Comparison of ENCODE assay signal across 8 mouse cellular contexts in the genomic region with DNA sequence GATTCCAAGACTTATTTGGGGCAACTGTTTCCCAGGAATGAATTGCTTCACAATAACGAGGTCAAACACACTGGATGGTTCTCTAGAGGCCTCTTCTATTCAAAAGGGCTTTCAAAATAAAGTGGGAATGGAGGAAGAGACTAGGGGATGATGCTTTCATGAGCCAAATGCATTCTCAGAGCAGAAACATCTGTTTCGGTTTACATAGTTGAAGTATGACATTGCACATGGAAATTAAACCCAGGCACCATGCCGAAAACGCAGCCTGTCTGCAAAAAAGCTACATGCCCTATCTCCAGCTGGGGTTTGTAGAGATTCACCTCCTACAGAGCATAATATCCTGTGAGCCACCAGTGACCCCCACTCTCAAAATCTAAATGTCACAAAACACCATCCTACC. TPM values are rescaled to one million over a fixed set of nuclear protein-coding genes. Genes with fewer than 3 reads are reported as not detected.
DNase-seq lines count a peak whose midpoint lies in the region; ATAC-seq and TF ChIP-seq lines count a peak whose summit lies in the region.

No protein-coding gene starts in this region.

- H3K4me2 ChIP-seq in heart, embryonic 12.5 days: no peak overlapping the region
- H3K4me2 ChIP-seq in limb, embryonic 13.5 days (replicated peaks): peak overlapping the region; percentile 25; the same call in 1 of the 2 replicates
- no peak overlapping the region for H3K4me2 ChIP-seq in midbrain, embryonic 15.5 days

- no peaks in the 10 kb centered on the region for H3K27me3 ChIP-seq in heart, embryonic 12.5 days (replicated peaks)
- H3K27me3 ChIP-seq in limb, embryonic 13.5 days: no peaks in the 10 kb centered on the region
- no peaks in the 10 kb centered on the region for H3K27me3 ChIP-seq in thymus, adult 2 months (ENCODE audit: control insufficient read depth, insufficient read depth, low read length)
- no peaks in the 10 kb centered on the region for H3K27me3 ChIP-seq in midbrain, embryonic 15.5 days (replicated peaks)

- H3K4me3 ChIP-seq in heart, embryonic 12.5 days: no peak overlapping the region
- no peak overlapping the region for H3K4me3 ChIP-seq in limb, embryonic 13.5 days
- H3K4me3 ChIP-seq in thymus, adult 2 months (ENCODE audit: control insufficient read depth, insufficient read depth, low read length): no peak overlapping the region
- H3K4me3 ChIP-seq in midbrain, embryonic 15.5 days: no peak overlapping the region

- no peak for TF ChIP-seq CTCF in thymus, adult 2 months (IDR thresholded peaks at IDR 0.05; ENCODE audit: borderline replicate concordance, control insufficient read depth, extremely low read depth, insufficient read depth, low read length, poor library complexity)

- H3K9ac ChIP-seq in heart, embryonic 12.5 days: no peak overlapping the region
- no peak overlapping the region for H3K9ac ChIP-seq in limb, embryonic 13.5 days
- H3K9ac ChIP-seq in midbrain, embryonic 15.5 days: no peak overlapping the region

- DNase-seq in urinary bladder, postnatal 14 days (ENCODE audit: low spot score): peak; percentile 61
- no peak for DNase-seq in urinary bladder, postnatal 10 days (ENCODE audit: low spot score)
- DNase-seq in cerebellum, postnatal 36 days: no peak
- no peak for DNase-seq in thymus, adult 2 months
- no peak for DNase-seq in testis, postnatal 14 days (ENCODE audit: low spot score)

- H3K27ac ChIP-seq in heart, embryonic 12.5 days (ENCODE audit: poor library complexity, severe bottlenecking): 0 out of 2 replicates have a peak overlapping the region, but pooled peaks have one; percentile 11
- peak overlapping the region; percentile 77 for H3K27ac ChIP-seq in limb, embryonic 13.5 days
- no peak overlapping the region for H3K27ac ChIP-seq in thymus, adult 2 months (ENCODE audit: control insufficient read depth, insufficient read depth, low read length)
- no peak overlapping the region for H3K27ac ChIP-seq in midbrain, embryonic 15.5 days

- H3K4me1 ChIP-seq in heart, embryonic 12.5 days (replicated peaks): peaks cover 7% of the 10 kb centered on the region
- peaks cover 45% of the 10 kb centered on the region for H3K4me1 ChIP-seq in limb, embryonic 13.5 days
- no peaks in the 10 kb centered on the region for H3K4me1 ChIP-seq in thymus, adult 2 months (replicated peaks; ENCODE audit: control insufficient read depth, insufficient read depth, low read length)
- H3K4me1 ChIP-seq in midbrain, embryonic 15.5 days: no peaks in the 10 kb centered on the region

- TF ChIP-seq POLR2A in thymus, adult 2 months (IDR thresholded peaks at IDR 0.05; ENCODE audit: control insufficient read depth, extremely low read depth, insufficient read depth, low read length, poor library complexity): no peak

- ATAC-seq in heart, embryonic 12.5 days (ENCODE audit: insufficient number of reproducible peaks, low FRiP score): no peak
- peak; percentile 72 for ATAC-seq in limb, embryonic 13.5 days (ENCODE audit: low FRiP score, low read depth)
- no peak for ATAC-seq in midbrain, embryonic 15.5 days (replicated peaks)

- no peaks in the 10 kb centered on the region for H3K9me3 ChIP-seq in heart, embryonic 12.5 days (replicated peaks)
- peaks cover 6% of the 10 kb centered on the region for H3K9me3 ChIP-seq in limb, embryonic 13.5 days
- no peaks in the 10 kb centered on the region for H3K9me3 ChIP-seq in midbrain, embryonic 15.5 days

- H3K36me3 ChIP-seq in heart, embryonic 12.5 days: no peaks in the 10 kb centered on the region
- no peaks in the 10 kb centered on the region for H3K36me3 ChIP-seq in limb, embryonic 13.5 days
- no peaks in the 10 kb centered on the region for H3K36me3 ChIP-seq in thymus, adult 2 months (ENCODE audit: control insufficient read depth, insufficient read depth, low read length)
- no peaks in the 10 kb centered on the region for H3K36me3 ChIP-seq in midbrain, embryonic 15.5 days (replicated peaks)

- 59% methylated on average over 4 of the region's 4 CpGs for WGBS in heart, embryonic 12.5 days
- 18% methylated on average over 4 of the region's 4 CpGs for WGBS in limb, embryonic 13.5 days
- 82% methylated on average over 4 of the region's 4 CpGs for WGBS in thymus, adult 2 months
- WGBS in midbrain, embryonic 15.5 days: 64% methylated on average over 4 of the region's 4 CpGs

RNA-seq across cellular contexts. Expression of a gene that starts 29.3 kb away (rescaled TPM):
- 37.4 and 42.9 TPM in 2 replicates for polyA plus RNA-seq in heart, embryonic 12.5 days (2016; fragmentation: Nextera tagmentation; extraction: Ambion mirVana)
- 86.5 and 93.2 TPM in 2 replicates for polyA plus RNA-seq in limb, embryonic 13.5 days (2015; fragmentation: Nextera tagmentation; extraction: Ambion mirVana)
- polyA plus RNA-seq in thymus, adult 2 months (2012; rRNA removed): 76.2 and 86.8 TPM in 2 replicates
- polyA plus RNA-seq in midbrain, embryonic 15.5 days (2015; fragmentation: Nextera tagmentation; extraction: Ambion mirVana): 56.2 and 60.0 TPM in 2 replicates

Comparison
In these comparisons a context has a peak if more than half of its experiments do, and no peak if none do; other contexts are left out.
1. H3K27ac ChIP-seq: peak in heart, embryonic 12.5 days (single experiment) and limb, embryonic 13.5 days (single experiment); none in thymus, adult 2 months (single experiment) and midbrain, embryonic 15.5 days (single experiment).